Mouse (Mus musculus) stomach, postnatal 0 days (tissue): ENCODE results near the gene Igsf21. TPM values are rescaled to one million over a fixed set of nuclear protein-coding genes. Genes with fewer than 3 reads are reported as not detected.

Source experiments
- ATAC-seq: fragments of 200-750 bp; cut with Nextera tagmentation; 2 replicates; pipeline ENCODE4 v1.8.0; 2017; ENCODE audit not compliant: low FRiP score, low TSS enrichment
- DNase-seq: peaks from one replicate; pipeline ENCODE4 v3.0.0-alpha.2; 2016; ENCODE audit warnings: low spot score
- H3K27ac ChIP-seq: fragments of 300-500 bp; sonication (generic); replicated peaks from 2 replicates; pipeline ENCODE4 v1.5.1; 2014; ENCODE audit warnings: mild to moderate bottlenecking, control low read depth
- H3K27me3 ChIP-seq: fragments of 300-500 bp; sonication (generic); 2 replicates; pipeline ENCODE4 v1.6.1; 2014; ENCODE audit warnings: low read length; ENCODE audit not compliant: control insufficient read depth, insufficient read depth
- H3K36me3 ChIP-seq: fragments of 300-500 bp; sonication (generic); 2 replicates; pipeline ENCODE4 v1.6.1; 2014; ENCODE audit warnings: low read length, mixed read lengths; ENCODE audit not compliant: control insufficient read depth, insufficient read depth
- H3K4me1 ChIP-seq: fragments of 300-500 bp; sonication (generic); replicated peaks from 2 replicates; pipeline ENCODE4 v1.6.1; 2014; ENCODE audit warnings: antibody characterized with exemption; ENCODE audit not compliant: control insufficient read depth, insufficient read depth
- H3K4me2 ChIP-seq: fragments of 300-500 bp; sonication (generic); replicated peaks from 2 replicates; pipeline ENCODE4 v1.6.1; 2014; ENCODE audit warnings: low read depth, mild to moderate bottlenecking, control low read depth, moderate library complexity
- H3K4me3 ChIP-seq: fragments of 300-500 bp; sonication (generic); 2 replicates; pipeline ENCODE4 v1.5.1; 2014; ENCODE audit warnings: low read depth, low read length, control low read depth
- H3K9ac ChIP-seq: fragments of 300-500 bp; sonication (generic); 2 replicates; pipeline ENCODE4 v1.6.1; 2014; ENCODE audit warnings: mild to moderate bottlenecking, low read length, control low read depth, mixed read lengths
- H3K9me3 ChIP-seq: fragments of 300-500 bp; sonication (generic); 2 replicates; pipeline ENCODE4 v1.6.1; 2016; ENCODE audit warnings: low read length; ENCODE audit not compliant: control insufficient read depth
- CTCF ChIP-seq: IDR thresholded peaks from 2 replicates; pipeline ENCODE4 v1.5.1; 2016; ENCODE audit warnings: antibody characterized with exemption, low read depth, mild to moderate bottlenecking, moderate library complexity
- EP300 ChIP-seq: optimal IDR thresholded peaks from 2 replicates; pipeline ENCODE3; 2016; ENCODE audit warnings: antibody characterized with exemption
- WGBS: fragments of 180-500 bp; shearing (Covaris S2); extraction: QIAGEN DNeasy Blood & Tissue Kit; methylation state at CpG from one replicate; pipeline ENCODE4 v1.1.7; 2014; 5-methylcytosine and 5-hydroxymethylcytosine counted together
- polyA plus RNA-seq: library from polyadenylated mRNA; unstranded; fragments of >200 nt; fragmentation: Nextera tagmentation; extraction: Ambion mirVana; gene quantifications from 2 replicates; pipeline ENCODE4 v1.2.1, GENCODE M21; 2015

The Igsf21 gene
- polyA plus RNA-seq, 1 experiment from 2014 or later = 1.2 TPM

DNA sequence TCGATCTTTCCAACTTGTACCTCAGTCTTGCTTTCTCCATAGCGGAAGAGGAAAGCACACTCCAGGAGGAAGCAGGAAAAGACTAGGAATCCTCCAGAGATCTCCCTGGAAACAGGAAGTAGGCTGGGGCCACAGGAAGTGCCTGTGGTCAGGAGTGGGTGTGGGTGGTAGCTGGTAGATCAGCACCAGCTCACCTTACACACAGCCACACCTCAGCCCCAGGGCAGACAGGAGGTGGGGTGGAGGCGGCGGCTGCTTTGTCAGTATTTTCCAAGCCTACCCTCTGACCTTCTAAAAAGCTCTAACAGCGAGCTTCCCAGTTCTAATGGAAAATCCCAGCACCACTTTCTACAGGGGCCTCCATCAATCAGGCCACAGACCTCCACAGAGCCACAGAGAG, 107.7 kb downstream of the Igsf21 start:
- no peak overlapping the region for H3K9ac ChIP-seq
- H3K36me3 ChIP-seq = no peaks in the 10 kb centered on the region
- no peak for ATAC-seq
- no peaks in the 10 kb centered on the region for H3K27me3 ChIP-seq
- H3K27ac ChIP-seq = no peak overlapping the region
- no peak overlapping the region for H3K4me2 ChIP-seq
- H3K9me3 ChIP-seq = no peaks in the 10 kb centered on the region
- no peaks in the 10 kb centered on the region for H3K4me1 ChIP-seq
- no peak overlapping the region for H3K4me3 ChIP-seq
- DNase-seq = no peak
- 35% methylated on average over 5 of the region's 5 CpGs for WGBS
- TF ChIP-seq EP300 (no peak), CTCF (no peak)

DNA sequence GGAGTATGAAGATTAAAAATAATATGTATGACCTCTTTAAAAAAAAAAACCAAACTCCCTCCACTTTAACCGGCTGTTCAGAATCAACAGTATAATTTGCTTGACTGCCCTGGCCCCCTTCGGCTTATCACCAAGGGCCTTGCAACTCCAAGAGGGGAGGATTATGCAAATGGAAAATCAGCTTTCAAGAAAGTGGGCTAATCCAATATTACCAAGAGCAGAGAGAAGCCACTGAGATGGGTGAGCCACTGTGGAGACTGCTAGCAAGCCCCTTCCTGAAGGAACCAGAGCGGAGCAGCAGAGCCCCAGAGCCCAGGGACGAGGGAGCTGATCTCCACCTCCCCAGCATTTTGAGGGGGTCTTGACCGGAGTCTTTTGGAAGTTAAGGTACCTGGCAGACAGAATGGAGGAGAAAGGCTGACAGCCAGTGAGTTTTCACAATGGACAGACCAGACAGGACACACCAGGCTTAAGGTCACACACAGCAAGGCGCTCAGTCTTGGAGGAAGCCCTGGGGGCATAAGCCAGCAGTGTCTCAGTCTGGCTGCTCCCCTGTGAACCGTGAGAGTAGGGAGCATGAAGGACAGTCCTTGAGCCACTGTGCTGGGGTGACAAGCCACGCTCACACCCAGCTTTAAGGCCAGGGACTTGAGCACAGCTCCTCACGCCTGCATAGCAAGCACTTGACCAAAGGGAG, 114.8 kb downstream of the Igsf21 start:
- Histone ChIP-seq H3K9ac (no peak overlapping the region), H3K4me3 (no peak overlapping the region), H3K36me3 (no peaks in the 10 kb centered on the region), H3K27ac (no peak overlapping the region), H3K4me1 (no peaks in the 10 kb centered on the region), H3K27me3 (no peaks in the 10 kb centered on the region), H3K9me3 (no peaks in the 10 kb centered on the region), H3K4me2 (no peak overlapping the region)
- TF ChIP-seq EP300 = no peak
- no peak for TF ChIP-seq CTCF
- ATAC-seq (no peak), DNase-seq (no peak)
- 36% methylated on average over 9 of the region's 9 CpGs for WGBS

GRCm38 (mm10) chr4:140131201-140131600, 115.4 kb downstream of the Igsf21 start:
- no peaks in the 10 kb centered on the region for H3K36me3 ChIP-seq
- H3K9ac ChIP-seq = no peak overlapping the region
- 19% methylated on average over 5 of the region's 5 CpGs for WGBS
- no peak overlapping the region for H3K27ac ChIP-seq
- no peak for ATAC-seq
- no peak overlapping the region for H3K4me3 ChIP-seq
- H3K27me3 ChIP-seq = no peaks in the 10 kb centered on the region
- TF ChIP-seq EP300 = no peak
- no peak for TF ChIP-seq CTCF
- no peaks in the 10 kb centered on the region for H3K9me3 ChIP-seq
- no peak overlapping the region for H3K4me2 ChIP-seq
- H3K4me1 ChIP-seq = no peaks in the 10 kb centered on the region
- DNase-seq = no peak

- Histone ChIP-seq H3K4me3 (no peak overlapping the region), H3K9me3 (no peaks in the 10 kb centered on the region), H3K4me2 (no peak overlapping the region), H3K9ac (no peak overlapping the region), H3K36me3 (no peaks in the 10 kb centered on the region), H3K27ac (no peak overlapping the region), H3K27me3 (no peaks in the 10 kb centered on the region), H3K4me1 (no peaks in the 10 kb centered on the region)
- DNase-seq (no peak), ATAC-seq (no peak)
- 45% methylated on average over 12 of the region's 12 CpGs for WGBS
- TF ChIP-seq CTCF = no peak
- no peak for TF ChIP-seq EP300
Measured at GRCm38 (mm10) chr4:140129553-140130275, 116.9 kb downstream of the Igsf21 start.

DNA sequence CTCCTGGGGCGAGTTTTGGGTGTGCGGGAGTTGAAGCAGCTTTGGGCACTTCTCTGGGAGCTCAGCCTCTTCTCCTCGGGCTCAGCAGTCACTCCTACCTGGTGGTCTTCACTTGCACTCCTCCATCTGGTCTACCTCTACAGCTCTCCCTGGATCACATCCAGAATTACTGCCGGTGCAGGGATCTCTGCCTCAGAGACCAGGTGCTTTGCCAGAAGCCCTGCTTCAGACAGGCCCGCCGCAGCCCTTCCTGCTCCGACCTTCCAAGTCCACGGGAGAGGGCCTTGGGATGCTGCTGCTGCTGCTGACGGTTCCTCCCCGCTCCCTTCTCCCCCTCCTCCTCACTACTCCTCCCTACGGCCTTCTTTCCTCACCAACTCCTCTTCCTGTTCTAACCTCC, 118.5 kb downstream of the Igsf21 start:
- no peak for TF ChIP-seq CTCF
- TF ChIP-seq EP300 = no peak
- Histone ChIP-seq H3K4me3 (no peak overlapping the region), H3K27me3 (no peaks in the 10 kb centered on the region), H3K4me1 (no peaks in the 10 kb centered on the region), H3K36me3 (no peaks in the 10 kb centered on the region), H3K9me3 (no peaks in the 10 kb centered on the region), H3K4me2 (no peak overlapping the region), H3K9ac (no peak overlapping the region), H3K27ac (no peak overlapping the region)
- DNase-seq (no peak), ATAC-seq (no peak)
- WGBS = 67% methylated on average over 11 of the region's 11 CpGs

DNA sequence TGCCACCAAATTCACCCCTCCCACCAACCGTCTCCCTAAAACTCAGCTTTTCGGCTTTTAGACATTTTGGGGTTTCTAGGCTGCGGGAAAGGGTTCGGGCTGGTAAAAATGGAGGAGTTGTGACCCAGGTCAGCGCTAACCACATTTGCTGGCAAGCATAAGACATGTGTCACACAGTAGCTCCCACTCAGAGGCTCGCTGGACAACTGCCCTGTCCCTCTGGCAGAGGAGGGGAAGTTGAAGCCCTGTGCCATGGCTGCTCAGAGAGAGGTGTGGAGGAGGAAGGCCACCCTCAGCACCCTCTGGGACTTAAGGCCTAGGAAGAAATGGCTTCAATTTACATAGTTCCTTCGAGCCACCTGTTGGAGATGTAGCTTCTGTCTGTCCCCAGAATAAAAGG, 120.8 kb downstream of the Igsf21 start:
- Histone ChIP-seq H3K9ac (no peak overlapping the region), H3K4me3 (no peak overlapping the region)

More for the DNA sequence above, 120.8 kb downstream of the Igsf21 start:
- Histone ChIP-seq H3K36me3 (no peaks in the 10 kb centered on the region), H3K27ac (no peak overlapping the region), H3K4me2 (no peak overlapping the region), H3K9me3 (no peaks in the 10 kb centered on the region), H3K27me3 (no peaks in the 10 kb centered on the region), H3K4me1 (no peaks in the 10 kb centered on the region)
- no peak for ATAC-seq
- WGBS = 85% methylated on average over 7 of the region's 7 CpGs
- TF ChIP-seq EP300 (no peak), CTCF (no peak)
- DNase-seq = no peak
